Mouse (Mus musculus): ENCODE measurements around the gene Gm10352. TPM values are rescaled to one million over a fixed set of nuclear protein-coding genes. Genes with fewer than 3 reads are reported as not detected.
"Not testable (repeated sequence)": the region's sequence is repeated elsewhere in the genome, so short reads cannot be mapped to it uniquely, and the experiment has no call there.

The Gm10352 gene
- not detected in 2 replicates for polyA plus RNA-seq (2015; fragmentation: Nextera tagmentation; extraction: Ambion mirVana)

DNA sequence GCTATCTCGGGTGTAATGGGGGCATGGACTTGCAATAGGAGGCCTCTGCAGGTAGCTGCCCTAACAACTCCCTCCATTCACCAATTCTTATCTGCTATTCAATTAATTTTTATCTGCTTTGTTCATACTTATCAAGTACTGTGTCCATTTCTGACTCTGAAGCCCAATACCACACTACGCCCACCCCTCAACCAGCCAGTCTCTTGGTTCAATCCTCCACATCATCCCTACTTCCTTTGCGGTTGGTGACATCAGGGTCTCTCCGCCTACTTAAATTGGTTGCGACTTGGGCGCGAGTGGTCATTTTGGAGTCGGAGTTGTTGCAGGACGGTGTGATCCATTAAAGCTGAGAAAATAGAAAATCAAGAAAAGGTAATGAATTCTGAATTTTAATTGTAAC, at the start of gene Gm10352:
Gene Gm10352, plus strand, starts transcription at position 301 of the 400 bp plus-strand sequence.
- H3K27ac ChIP-seq (ENCODE audit: low read length); ATAC-seq; H3K36me3 ChIP-seq (ENCODE audit: control insufficient read depth, insufficient read depth, low read length); H3K4me3 ChIP-seq (ENCODE audit: low read depth, low read length); H3K9ac ChIP-seq (ENCODE audit: low read depth, low read length); H3K4me1 ChIP-seq (ENCODE audit: control insufficient read depth, insufficient read depth, low read length); H3K9me3 ChIP-seq (replicated peaks; ENCODE audit: control insufficient read depth, low read length, poor library complexity, severe bottlenecking); H3K27me3 ChIP-seq (ENCODE audit: control insufficient read depth, insufficient read depth, low read depth, low read length); H3K4me2 ChIP-seq (ENCODE audit: low read length): not testable (repeated sequence)
- WGBS: no CpG with 5 or more reads among the region's 9 CpGs

- H3K4me3 ChIP-seq (ENCODE audit: low read depth, low read length); H3K27me3 ChIP-seq (ENCODE audit: control insufficient read depth, insufficient read depth, low read depth, low read length); H3K27ac ChIP-seq (ENCODE audit: low read length); H3K36me3 ChIP-seq (ENCODE audit: control insufficient read depth, insufficient read depth, low read length); ATAC-seq; H3K4me1 ChIP-seq (ENCODE audit: control insufficient read depth, insufficient read depth, low read length); H3K9ac ChIP-seq (ENCODE audit: low read depth, low read length); H3K4me2 ChIP-seq (ENCODE audit: low read length); H3K9me3 ChIP-seq (replicated peaks; ENCODE audit: control insufficient read depth, low read length, poor library complexity, severe bottlenecking): not testable (repeated sequence)
- no CpG with 5 or more reads among the region's 9 CpGs for WGBS
Observed at GRCm38 (mm10) chrY:2932282-2932681, 31.5 kb downstream of the Gm10352 start, which contains the start of gene Gm29289. Gene Gm29289 (plus strand): TSS chrY:2932582.

Other genes with a start within 250 kb of the Gm10352 start
- not detected in 2 replicates for gene Sry, start 237.3 kb upstream of the Gm10352 start, polyA plus RNA-seq (2015; fragmentation: Nextera tagmentation; extraction: Ambion mirVana)
- not detected in 2 replicates for gene H2al2b, start 180.3 kb upstream of the Gm10352 start, polyA plus RNA-seq (2015; fragmentation: Nextera tagmentation; extraction: Ambion mirVana)
- gene Gm4064, start 104.8 kb upstream of the Gm10352 start, polyA plus RNA-seq (2015; fragmentation: Nextera tagmentation; extraction: Ambion mirVana): 0.17 TPM in 1 of 2 replicates, not detected in the other
- gene Rbmy, start 70.3 kb upstream of the Gm10352 start, polyA plus RNA-seq (2015; fragmentation: Nextera tagmentation; extraction: Ambion mirVana): not detected in 2 replicates
- not detected in 2 replicates for gene Gm10256, start 70.3 kb upstream of the Gm10352 start, polyA plus RNA-seq (2015; fragmentation: Nextera tagmentation; extraction: Ambion mirVana)
- not detected in 2 replicates for gene Gm29289, start 31.6 kb downstream of the Gm10352 start, polyA plus RNA-seq (2015; fragmentation: Nextera tagmentation; extraction: Ambion mirVana)

Measured in midbrain, embryonic 16.5 days (tissue).